Mouse (Mus musculus) cerebellum, adult 11-12 months (tissue): ENCODE results near the gene Vwa8.
A peak's percentile ranks its signal among the peaks of the same experiment; 100 is the strongest.

ENCODE experiments used
- DNase-seq: peaks from one replicate; pipeline ENCODE4 v3.0.0; 2022

Vwa8 gene

GRCm38 (mm10) chr14:79097181-79097580 lies 248.3 kb downstream of the Vwa8 start:
- DNase-seq = no peak

- peak; percentile 85 for DNase-seq
Measured at GRCm38 (mm10) chr14:79106655-79107515, 258.0 kb downstream of the Vwa8 start.

GRCm38 (mm10) chr14:79109375-79109774 lies 260.5 kb downstream of the Vwa8 start:
- peak; percentile 44 for DNase-seq

- no peak for DNase-seq
Measured at GRCm38 (mm10) chr14:79110012-79110411, 261.2 kb downstream of the Vwa8 start.

- no peak for DNase-seq
Measured at GRCm38 (mm10) chr14:79112050-79112449, 263.2 kb downstream of the Vwa8 start.

- DNase-seq = no peak
Measured at GRCm38 (mm10) chr14:79114526-79115383, 265.9 kb downstream of the Vwa8 start.

- DNase-seq = no peak
Measured at GRCm38 (mm10) chr14:79118457-79118856, 269.6 kb downstream of the Vwa8 start.

GRCm38 (mm10) chr14:79119354-79119753 lies 270.5 kb downstream of the Vwa8 start:
- DNase-seq = no peak

- no peak for DNase-seq
Measured at GRCm38 (mm10) chr14:79120681-79121080, 271.8 kb downstream of the Vwa8 start.

GRCm38 (mm10) chr14:79123466-79123865 lies 274.6 kb downstream of the Vwa8 start:
- no peak for DNase-seq

- peak; percentile 18 for DNase-seq
Measured at GRCm38 (mm10) chr14:79124643-79125042, 275.8 kb downstream of the Vwa8 start.

- DNase-seq = peak; percentile 49
Measured at GRCm38 (mm10) chr14:79126176-79126575, 277.3 kb downstream of the Vwa8 start.

- DNase-seq = no peak
Measured at GRCm38 (mm10) chr14:79134891-79135334, 286.1 kb downstream of the Vwa8 start.

GRCm38 (mm10) chr14:79135441-79135840 lies 286.6 kb downstream of the Vwa8 start:
- no peak for DNase-seq

GRCm38 (mm10) chr14:79136585-79136984 lies 287.7 kb downstream of the Vwa8 start:
- no peak for DNase-seq

- no peak for DNase-seq
Measured at GRCm38 (mm10) chr14:79137100-79137499, 288.2 kb downstream of the Vwa8 start.

GRCm38 (mm10) chr14:79139096-79139651 lies 290.3 kb downstream of the Vwa8 start:
- DNase-seq = no peak

- DNase-seq = peak; percentile 59
Measured at GRCm38 (mm10) chr14:79139918-79140825, 291.3 kb downstream of the Vwa8 start.

- DNase-seq = peak; percentile 76
Measured at GRCm38 (mm10) chr14:79140826-79141219, 292.0 kb downstream of the Vwa8 start.

GRCm38 (mm10) chr14:79142342-79142741 lies 293.5 kb downstream of the Vwa8 start:
- DNase-seq = peak; percentile 84

GRCm38 (mm10) chr14:79143696-79144095 lies 294.8 kb downstream of the Vwa8 start:
- DNase-seq = no peak
